Mouse (Mus musculus) cerebellum, adult 8-10 months (tissue): ENCODE measurements around the gene Supt3.

ENCODE experiments used
- DNase-seq: peaks from one replicate; pipeline ENCODE4 v3.0.0; 2022

The Supt3 gene

GRCm38 (mm10) chr17:44973489-44973888 lies 196.5 kb downstream of the Supt3 start:
- no peak for DNase-seq

GRCm38 (mm10) chr17:44977690-44978089 lies 200.7 kb downstream of the Supt3 start:
- DNase-seq = no peak

- no peak for DNase-seq
These were observed 211.0 kb downstream of the Supt3 start for GRCm38 (mm10) chr17:44987964-44988363.

DNA sequence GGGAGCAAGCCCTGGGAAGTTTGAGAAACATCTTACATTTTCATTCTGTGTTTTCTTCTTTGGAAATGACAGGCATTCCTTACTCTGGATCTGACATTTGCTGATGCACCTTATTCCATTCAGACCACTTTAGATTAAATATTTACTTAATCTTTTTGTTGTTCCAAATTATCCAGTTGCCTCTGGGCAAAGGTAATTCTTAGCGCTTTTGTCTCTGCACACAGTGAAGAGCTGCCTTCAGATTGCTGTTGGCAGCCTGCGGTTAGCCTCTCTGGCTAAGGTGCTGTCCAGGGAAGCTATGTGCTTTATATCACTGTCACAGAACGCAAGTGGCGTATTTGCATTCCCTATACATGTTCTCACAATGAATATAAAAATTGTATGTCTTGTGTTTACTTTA lies 226.4 kb downstream of the Supt3 start:
- DNase-seq = no peak

- DNase-seq = no peak
These were observed 227.7 kb downstream of the Supt3 start for GRCm38 (mm10) chr17:45004477-45005170.

DNA sequence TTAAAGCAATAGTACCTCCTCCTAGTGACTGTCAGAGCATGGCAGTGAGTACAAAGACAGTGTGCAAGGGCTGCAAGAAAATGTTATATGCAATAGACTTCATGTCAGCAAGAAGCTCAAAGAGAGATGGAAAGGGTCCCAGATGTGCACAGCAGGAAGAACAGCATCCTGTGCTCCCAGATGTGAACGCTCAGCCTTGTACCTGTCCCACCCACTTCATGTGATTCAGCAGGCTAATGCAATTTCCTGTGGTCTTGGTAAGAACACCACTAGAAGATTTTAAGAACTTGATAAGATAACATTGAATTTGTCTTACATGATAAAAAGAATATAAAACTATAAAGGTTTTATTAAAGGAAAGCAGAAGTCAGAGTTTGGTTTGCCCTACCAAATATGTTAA lies 230.5 kb downstream of the Supt3 start:
- DNase-seq = no peak

- DNase-seq = no peak
These were observed 231.7 kb downstream of the Supt3 start for GRCm38 (mm10) chr17:45008663-45009062.

- DNase-seq = no peak
These were observed 233.5 kb downstream of the Supt3 start for GRCm38 (mm10) chr17:45010409-45010808.

- DNase-seq = no peak
These were observed 239.8 kb downstream of the Supt3 start for GRCm38 (mm10) chr17:45016746-45017145.

DNA sequence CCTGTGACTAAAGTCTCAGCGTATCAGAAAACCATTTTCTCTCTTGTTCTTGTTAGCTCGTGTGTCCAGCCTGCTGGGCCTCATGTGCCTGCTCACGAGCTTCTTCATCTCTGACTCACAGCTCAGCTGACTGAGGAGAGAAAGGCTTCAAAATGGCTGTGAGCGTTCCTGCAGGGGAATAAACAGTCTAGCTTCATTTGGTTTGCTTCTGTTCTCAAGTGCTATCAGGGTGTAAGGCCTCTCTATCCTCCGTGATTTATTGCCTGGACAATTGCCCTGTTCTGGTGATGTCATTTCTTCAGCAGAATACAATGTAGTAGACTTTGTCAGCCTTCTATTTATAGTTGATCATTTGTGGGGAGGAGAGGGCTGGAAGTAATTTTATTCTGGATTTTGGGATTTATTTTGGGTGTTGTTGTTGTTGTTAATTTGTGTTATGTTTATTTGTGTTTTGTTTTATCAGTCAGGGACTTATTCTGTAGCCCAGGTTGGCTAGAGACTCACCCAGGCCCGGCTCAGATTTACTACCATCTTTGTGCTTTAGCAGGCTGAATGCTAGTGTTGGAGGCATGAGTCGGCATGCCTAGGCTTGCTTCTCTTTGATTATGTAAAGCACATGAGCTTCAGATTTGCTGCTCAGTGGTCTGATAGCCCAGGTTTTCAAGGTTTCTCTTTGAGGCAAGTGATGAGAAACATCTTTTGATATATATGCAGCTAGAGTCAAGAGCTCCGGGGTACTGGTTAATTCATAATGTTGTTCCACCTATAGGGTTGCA lies 243.4 kb downstream of the Supt3 start:
- no peak for DNase-seq

DNA sequence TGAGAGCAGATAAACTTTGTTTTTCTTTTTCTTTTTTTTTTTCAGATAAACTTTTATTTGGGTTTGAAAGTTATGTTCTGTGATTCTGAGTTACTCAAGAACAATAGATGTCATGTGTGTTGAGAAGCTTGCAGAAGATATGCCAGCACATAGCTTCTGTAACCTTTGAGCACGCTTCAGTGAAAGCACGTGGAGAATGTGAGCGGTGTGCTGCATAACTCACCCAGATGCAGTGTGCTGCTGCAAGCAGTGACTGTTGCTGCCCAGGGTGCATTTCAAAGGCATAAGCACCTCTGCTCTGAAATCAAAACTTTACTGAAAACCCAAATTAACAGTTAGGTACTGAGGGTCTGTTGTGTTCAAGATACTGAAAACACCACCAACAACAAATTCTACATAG lies 251.5 kb downstream of the Supt3 start:
- DNase-seq = no peak

- no peak for DNase-seq
These were observed 252.2 kb downstream of the Supt3 start for GRCm38 (mm10) chr17:45029106-45029505.

DNA sequence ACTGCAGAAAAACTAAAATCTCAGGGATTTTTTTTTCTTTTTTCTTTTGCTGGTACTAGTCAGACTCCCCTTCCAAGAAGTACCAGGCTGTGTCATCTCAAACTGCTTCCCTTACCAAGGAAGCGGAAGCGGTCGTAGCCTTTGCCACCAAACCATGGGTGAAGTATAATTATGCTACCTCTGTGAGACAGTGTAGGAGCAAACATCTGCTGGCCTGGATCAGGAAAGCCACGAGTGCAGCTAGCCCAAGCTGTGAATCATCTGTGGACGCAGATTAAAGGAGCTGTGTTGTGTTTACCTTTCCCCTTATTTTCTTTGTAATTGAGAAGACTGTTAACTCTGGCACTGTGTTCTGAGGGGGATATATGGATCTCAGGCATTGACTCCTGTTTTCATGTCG lies 255.3 kb downstream of the Supt3 start:
- no peak for DNase-seq

DNA sequence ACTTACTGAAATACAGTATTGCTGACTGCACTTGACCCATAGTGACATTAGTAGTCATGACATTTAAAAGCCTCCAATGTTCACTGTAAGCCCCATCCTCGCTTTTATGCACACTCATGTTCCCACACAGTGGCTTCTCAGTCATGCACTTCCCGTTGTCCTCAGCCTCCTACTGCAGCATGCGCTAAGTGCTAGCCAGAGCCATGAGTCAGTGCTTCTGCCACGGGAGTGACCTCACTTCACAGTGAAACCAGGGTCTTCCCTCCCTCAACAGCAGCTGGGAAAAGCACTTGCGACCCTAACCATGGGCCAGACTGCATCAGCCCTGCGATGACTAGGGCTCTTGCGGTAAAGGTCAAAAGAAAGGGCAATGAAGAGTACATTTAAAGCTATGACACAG lies 256.7 kb downstream of the Supt3 start:
- no peak for DNase-seq

DNA sequence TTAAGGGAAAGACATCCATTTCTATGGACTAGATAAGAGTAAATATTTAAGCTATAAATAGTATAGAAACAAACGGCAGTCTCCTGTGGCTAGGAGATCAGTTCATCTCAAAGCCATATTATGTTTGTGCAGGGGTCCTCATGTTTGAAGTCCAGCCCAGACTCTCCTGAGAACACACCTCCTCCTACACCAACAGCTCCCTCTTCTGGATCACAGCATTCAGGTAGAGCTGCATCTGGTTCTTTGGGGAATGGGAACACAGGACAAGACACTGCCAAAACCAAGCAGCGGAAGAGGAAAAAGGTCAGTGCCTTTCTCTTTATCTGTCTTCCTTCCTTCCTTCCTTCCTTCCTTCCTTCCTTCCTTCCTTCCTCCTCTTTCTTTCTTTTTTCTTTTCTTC lies 264.1 kb downstream of the Supt3 start:
- DNase-seq = no peak

DNA sequence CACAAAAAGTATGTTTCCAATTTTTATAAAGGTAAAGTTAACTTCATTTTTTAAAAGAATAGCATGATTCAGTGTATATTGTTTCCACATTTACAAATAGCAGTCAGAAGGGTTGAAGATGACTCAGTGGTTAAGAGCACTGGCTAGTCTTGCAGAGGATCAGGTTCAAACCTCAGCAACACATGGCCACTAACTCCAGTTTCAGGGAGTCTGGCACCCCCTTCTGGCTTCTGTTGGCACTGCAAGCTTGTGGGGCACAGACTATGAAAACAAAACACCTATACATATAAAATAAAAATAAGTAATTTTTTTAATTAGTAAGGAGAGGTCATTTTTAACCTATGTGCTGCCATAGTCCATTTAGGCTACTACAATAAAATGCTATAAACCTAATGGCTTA lies 268.9 kb downstream of the Supt3 start:
- no peak for DNase-seq

DNA sequence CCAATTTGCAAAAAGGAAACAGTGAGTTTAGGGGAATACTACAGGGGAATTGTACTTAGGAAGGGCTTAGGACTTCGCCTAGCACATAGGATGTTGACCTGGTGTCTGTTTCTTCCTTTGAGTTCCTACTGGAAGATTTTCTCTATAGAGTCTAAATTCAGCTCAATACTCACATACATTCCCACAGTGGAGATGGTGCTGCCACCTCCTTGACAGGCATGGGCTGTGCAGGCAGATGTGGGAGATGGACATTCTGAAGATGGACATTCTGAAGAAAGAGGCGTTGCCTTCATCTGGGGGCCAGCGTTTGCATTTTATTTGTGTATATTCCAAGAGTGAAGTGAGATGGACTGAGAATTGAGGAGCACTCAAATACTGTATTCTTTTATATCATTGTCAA lies 269.6 kb downstream of the Supt3 start:
- no peak for DNase-seq

- no peak for DNase-seq
These were observed 270.3 kb downstream of the Supt3 start for GRCm38 (mm10) chr17:45047236-45047635.

- no peak for DNase-seq
These were observed 275.0 kb downstream of the Supt3 start for GRCm38 (mm10) chr17:45051971-45052370.

- no peak for DNase-seq
These were observed 276.4 kb downstream of the Supt3 start for GRCm38 (mm10) chr17:45053371-45053770.

DNA sequence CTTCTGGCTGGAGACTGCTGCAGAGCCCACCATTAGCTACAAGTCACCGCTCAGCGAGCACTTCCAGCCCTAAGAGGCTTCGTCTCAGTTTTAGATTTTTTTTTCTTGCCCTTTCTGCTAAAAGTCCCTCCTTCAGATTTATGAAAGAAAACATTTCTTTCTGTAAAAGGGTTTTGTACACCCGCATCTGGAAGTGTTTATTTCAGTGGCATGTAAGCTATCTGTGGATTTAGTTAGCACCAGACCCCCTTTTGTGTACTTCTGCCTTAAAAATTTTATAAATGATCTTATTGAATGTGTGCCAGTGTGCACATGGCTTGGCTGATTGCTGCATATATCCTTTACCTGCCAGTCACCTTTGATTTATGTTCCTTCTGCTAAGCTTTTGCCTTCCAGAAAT lies 277.6 kb downstream of the Supt3 start:
- no peak for DNase-seq

DNA sequence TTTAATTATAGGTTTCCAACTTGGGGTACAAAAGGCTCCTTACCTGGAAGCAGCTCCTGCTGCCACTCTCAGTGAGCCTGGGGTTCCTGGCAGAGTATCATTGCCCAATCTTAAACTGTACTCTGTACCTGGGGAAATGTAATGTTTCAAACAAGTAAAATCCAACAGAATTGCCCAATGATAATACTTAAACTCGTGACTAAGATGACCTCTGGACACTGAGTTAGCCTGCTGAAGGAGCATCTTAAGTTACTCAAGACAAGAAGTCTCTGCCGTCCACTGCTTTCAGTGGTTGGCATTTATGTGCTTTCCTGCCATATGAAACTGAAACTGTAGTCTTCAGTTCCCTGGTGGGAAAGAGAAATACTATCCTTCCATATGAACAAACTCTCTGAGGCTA lies 279.9 kb downstream of the Supt3 start:
- no peak for DNase-seq

- DNase-seq = no peak
These were observed 280.8 kb downstream of the Supt3 start for GRCm38 (mm10) chr17:45057780-45058179.

GRCm38 (mm10) chr17:45058566-45059363 lies 281.8 kb downstream of the Supt3 start:
- peak; percentile 44 for DNase-seq
